Mouse (Mus musculus) forebrain, embryonic 16.5 days (tissue): Measurements from ENCODE around the gene Mboat1. TPM values are rescaled to one million over a fixed set of nuclear protein-coding genes. Genes with fewer than 3 reads are reported as not detected.

ENCODE experiments used
- ATAC-seq: fragments of 200-750 bp; cut with Nextera tagmentation; 2 replicates; pipeline ENCODE4 v1.8.0; 2017; ENCODE audit warnings: mild to moderate bottlenecking, moderate library complexity
- H3K27ac ChIP-seq: fragments of 300-500 bp; sonication (generic); 2 replicates; pipeline ENCODE4 v1.5.1; 2014; ENCODE audit warnings: low read length, control low read depth
- H3K27me3 ChIP-seq: fragments of 300-500 bp; sonication (generic); replicated peaks from 2 replicates; pipeline ENCODE4 v1.6.1; 2014; ENCODE audit warnings: low read length; ENCODE audit not compliant: control insufficient read depth, insufficient read depth
- H3K36me3 ChIP-seq: fragments of 300-500 bp; sonication (generic); 2 replicates; pipeline ENCODE4 v1.6.1; 2014; ENCODE audit not compliant: control insufficient read depth, insufficient read depth
- H3K4me1 ChIP-seq: fragments of 300-500 bp; sonication (generic); replicated peaks from 2 replicates; pipeline ENCODE4 v1.6.1; 2014; ENCODE audit warnings: low read length; ENCODE audit not compliant: control insufficient read depth, insufficient read depth
- H3K4me2 ChIP-seq: fragments of 300-500 bp; sonication (generic); 2 replicates; pipeline ENCODE4 v1.6.1; 2014; ENCODE audit warnings: mild to moderate bottlenecking, low read length, control low read depth
- H3K4me3 ChIP-seq: fragments of 300-500 bp; sonication (generic); replicated peaks from 2 replicates; pipeline ENCODE4 v1.5.1; 2014; ENCODE audit warnings: mild to moderate bottlenecking, low read length, control low read depth
- H3K9ac ChIP-seq: fragments of 300-500 bp; sonication (generic); replicated peaks from 2 replicates; pipeline ENCODE4 v1.6.1; 2014; ENCODE audit warnings: low read depth, low read length, control low read depth
- H3K9me3 ChIP-seq: fragments of 300-500 bp; sonication (generic); 2 replicates; pipeline ENCODE4 v1.6.1; 2016; ENCODE audit warnings: low read length; ENCODE audit not compliant: control insufficient read depth
- WGBS: fragments of 180-500 bp; shearing (Covaris S2); extraction: QIAGEN DNeasy Blood & Tissue Kit; methylation state at CpG from one replicate; pipeline ENCODE4 v1.1.7; 2014; 5-methylcytosine and 5-hydroxymethylcytosine counted together
- polyA plus RNA-seq: library from polyadenylated mRNA; unstranded; fragments of >200 nt; fragmentation: Nextera tagmentation; extraction: Ambion mirVana; gene quantifications from 2 replicates; pipeline ENCODE4 v1.2.1, GENCODE M21; 2015

Gene Mboat1
- polyA plus RNA-seq, 1 experiment from 2014 or later: 2.3 TPM

GRCm38 (mm10) chr13:30140646-30141045 lies 4.4 kb downstream of the Mboat1 start:
- H3K4me1 ChIP-seq: peaks cover 2% of the 10 kb centered on the region; the same call in 1 of the 2 replicates
- WGBS: 90% methylated on average over 12 of the region's 12 CpGs
- no peak overlapping the region for H3K9ac ChIP-seq

GRCm38 (mm10) chr13:30141996-30142395 lies 5.7 kb downstream of the Mboat1 start:
- H3K36me3 ChIP-seq: no peaks in the 10 kb centered on the region
- no peaks in the 10 kb centered on the region for H3K27me3 ChIP-seq
- H3K27ac ChIP-seq: no peak overlapping the region
- H3K4me3 ChIP-seq: no peak overlapping the region
- H3K9ac ChIP-seq: no peak overlapping the region
- H3K9me3 ChIP-seq: no peaks in the 10 kb centered on the region
- H3K4me1 ChIP-seq: no peaks in the 10 kb centered on the region; the same call in 1 of the 2 replicates
- H3K4me2 ChIP-seq: no peak overlapping the region
- ATAC-seq: no peak
- WGBS: 94% methylated on average over 5 of the region's 5 CpGs

More at GRCm38 (mm10) chr13:30140646-30141045, 4.4 kb downstream of the Mboat1 start:
- Histone ChIP-seq H3K27me3 (no peaks in the 10 kb centered on the region), H3K4me2 (no peak overlapping the region), H3K36me3 (no peaks in the 10 kb centered on the region), H3K27ac (no peak overlapping the region), H3K9me3 (no peaks in the 10 kb centered on the region), H3K4me3 (no peak overlapping the region)
- no peak for ATAC-seq

- H3K9me3 ChIP-seq: no peaks in the 10 kb centered on the region
- H3K27me3 ChIP-seq: no peaks in the 10 kb centered on the region
- H3K4me2 ChIP-seq: no peak overlapping the region
- no peaks in the 10 kb centered on the region for H3K4me1 ChIP-seq
- H3K27ac ChIP-seq: no peak overlapping the region
- no peak overlapping the region for H3K9ac ChIP-seq
- no peak for ATAC-seq
- WGBS: 94% methylated on average over 6 of the region's 6 CpGs
- H3K36me3 ChIP-seq: no peaks in the 10 kb centered on the region
- H3K4me3 ChIP-seq: no peak overlapping the region
Observed at GRCm38 (mm10) chr13:30146468-30146867, 10.2 kb downstream of the Mboat1 start.

GRCm38 (mm10) chr13:30154264-30154663 lies 18.0 kb downstream of the Mboat1 start:
- H3K27me3 ChIP-seq: no peaks in the 10 kb centered on the region
- no peak overlapping the region for H3K9ac ChIP-seq
- no peaks in the 10 kb centered on the region for H3K36me3 ChIP-seq
- ATAC-seq: no peak
- H3K4me1 ChIP-seq: no peaks in the 10 kb centered on the region
- 87% methylated on average over 4 of the region's 4 CpGs for WGBS
- no peaks in the 10 kb centered on the region for H3K9me3 ChIP-seq
- H3K4me3 ChIP-seq: no peak overlapping the region
- H3K4me2 ChIP-seq: no peak overlapping the region
- H3K27ac ChIP-seq: no peak overlapping the region

DNA sequence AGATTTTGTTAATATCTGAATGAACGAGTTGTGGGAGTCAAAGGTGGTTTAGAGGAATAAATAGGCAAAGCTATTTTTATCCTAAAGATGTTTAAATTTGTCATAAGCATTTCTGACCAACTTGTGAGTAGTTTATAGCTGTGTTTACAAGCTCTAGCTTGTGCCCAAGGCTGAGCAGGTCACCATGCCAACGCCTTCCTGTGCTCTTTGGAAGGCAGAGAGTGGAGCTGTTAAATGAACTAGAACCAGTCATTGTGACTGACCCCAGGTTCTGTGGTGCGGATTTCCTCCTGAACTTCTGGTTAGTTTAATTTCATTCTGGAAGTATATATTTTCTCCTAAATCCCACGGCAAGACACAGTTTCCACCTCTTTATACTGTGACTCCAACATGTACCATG lies 23.3 kb downstream of the Mboat1 start:
- Histone ChIP-seq H3K9ac (no peak overlapping the region), H3K36me3 (no peaks in the 10 kb centered on the region), H3K4me1 (no peaks in the 10 kb centered on the region), H3K9me3 (no peaks in the 10 kb centered on the region), H3K4me3 (no peak overlapping the region), H3K27me3 (no peaks in the 10 kb centered on the region), H3K4me2 (no peak overlapping the region), H3K27ac (no peak overlapping the region)
- ATAC-seq: no peak
- 88% methylated on average over 4 of the region's 4 CpGs for WGBS

DNA sequence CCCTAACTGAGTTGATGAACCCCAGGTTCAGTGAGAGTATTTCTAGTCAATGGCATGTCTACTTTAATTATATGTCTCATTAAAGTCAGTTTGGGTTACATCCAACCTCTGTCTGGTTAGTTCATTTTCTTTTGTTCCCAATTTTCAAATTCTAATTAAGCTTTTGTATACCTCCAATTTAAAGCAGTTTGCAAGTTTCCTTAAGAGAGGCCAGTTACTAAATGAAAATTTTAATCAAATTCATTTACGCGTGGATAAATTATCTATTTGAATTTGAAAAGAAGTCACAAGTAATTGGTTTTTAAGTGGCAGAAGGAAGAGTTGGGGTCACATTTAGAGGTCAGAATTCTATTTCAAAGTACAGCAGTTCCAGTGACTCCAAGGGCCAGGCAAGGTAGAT lies 27.2 kb downstream of the Mboat1 start:
- no peaks in the 10 kb centered on the region for H3K36me3 ChIP-seq
- WGBS: 76% methylated on average over 2 of the region's 2 CpGs
- H3K9ac ChIP-seq: no peak overlapping the region
- no peak overlapping the region for H3K4me3 ChIP-seq
- H3K27me3 ChIP-seq: no peaks in the 10 kb centered on the region
- H3K9me3 ChIP-seq: no peaks in the 10 kb centered on the region
- no peaks in the 10 kb centered on the region for H3K4me1 ChIP-seq
- ATAC-seq: no peak
- no peak overlapping the region for H3K4me2 ChIP-seq
- H3K27ac ChIP-seq: no peak overlapping the region

DNA sequence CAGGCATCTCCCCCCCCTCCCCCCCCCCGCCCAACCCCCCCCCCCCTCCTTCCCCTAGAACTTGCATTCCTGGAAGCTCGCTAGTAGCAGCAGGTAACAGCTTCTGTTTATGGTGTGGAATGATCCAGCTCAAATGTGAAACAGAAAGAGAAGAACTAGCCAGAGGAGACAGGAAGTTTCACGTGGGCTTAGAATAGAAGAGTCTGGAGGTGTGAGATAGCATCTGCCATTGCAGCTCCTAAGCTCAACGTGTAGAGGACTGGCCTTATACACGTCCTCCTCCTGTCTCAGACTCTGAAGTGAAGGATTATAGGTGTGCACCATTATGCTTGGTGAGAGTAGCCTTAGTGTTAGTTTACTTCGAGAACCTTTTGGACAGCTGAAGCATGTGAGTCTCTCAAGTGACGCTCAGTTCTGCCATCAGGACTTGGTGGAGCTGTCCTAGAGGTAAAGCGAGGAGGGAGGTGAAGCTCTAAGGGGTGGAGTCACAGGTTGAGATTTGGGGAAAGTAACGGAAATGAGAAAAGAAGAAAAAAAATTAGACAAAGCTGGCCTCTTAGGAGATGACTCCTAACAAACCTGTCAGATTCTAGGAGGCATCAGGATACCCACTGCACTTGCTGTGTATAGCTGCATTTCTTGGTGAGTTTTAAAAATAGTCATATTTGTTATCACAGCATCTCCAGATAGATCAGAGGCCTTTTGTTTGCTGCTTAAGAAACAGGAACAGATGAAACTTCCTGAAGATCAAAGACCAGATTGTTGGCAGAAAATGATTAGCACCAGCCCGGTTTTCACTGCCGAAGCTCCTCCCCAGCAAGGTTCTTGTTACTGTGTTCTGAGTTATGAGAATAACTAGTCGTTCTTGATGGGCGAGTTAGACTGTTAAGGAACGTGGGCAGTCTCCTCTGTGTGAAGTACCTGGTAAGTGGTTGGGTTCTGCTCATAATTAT lies 30.1 kb downstream of the Mboat1 start:
- Histone ChIP-seq H3K9ac (no peak overlapping the region), H3K27ac (no peak overlapping the region), H3K4me1 (no peaks in the 10 kb centered on the region), H3K4me2 (no peak overlapping the region), H3K4me3 (no peak overlapping the region), H3K36me3 (no peaks in the 10 kb centered on the region), H3K27me3 (no peaks in the 10 kb centered on the region), H3K9me3 (no peaks in the 10 kb centered on the region)
- 80% methylated on average over 12 of the region's 14 CpGs for WGBS
- no peak for ATAC-seq

- H3K4me1 ChIP-seq: no peaks in the 10 kb centered on the region
- no peak overlapping the region for H3K4me3 ChIP-seq
- ATAC-seq: no peak
- H3K27ac ChIP-seq: no peak overlapping the region
- H3K9ac ChIP-seq: no peak overlapping the region
- H3K9me3 ChIP-seq: no peaks in the 10 kb centered on the region
- WGBS: 81% methylated on average over 4 of the region's 4 CpGs
- no peak overlapping the region for H3K4me2 ChIP-seq
- no peaks in the 10 kb centered on the region for H3K36me3 ChIP-seq
- H3K27me3 ChIP-seq: no peaks in the 10 kb centered on the region
Observed at GRCm38 (mm10) chr13:30167499-30167898, 31.2 kb downstream of the Mboat1 start.

DNA sequence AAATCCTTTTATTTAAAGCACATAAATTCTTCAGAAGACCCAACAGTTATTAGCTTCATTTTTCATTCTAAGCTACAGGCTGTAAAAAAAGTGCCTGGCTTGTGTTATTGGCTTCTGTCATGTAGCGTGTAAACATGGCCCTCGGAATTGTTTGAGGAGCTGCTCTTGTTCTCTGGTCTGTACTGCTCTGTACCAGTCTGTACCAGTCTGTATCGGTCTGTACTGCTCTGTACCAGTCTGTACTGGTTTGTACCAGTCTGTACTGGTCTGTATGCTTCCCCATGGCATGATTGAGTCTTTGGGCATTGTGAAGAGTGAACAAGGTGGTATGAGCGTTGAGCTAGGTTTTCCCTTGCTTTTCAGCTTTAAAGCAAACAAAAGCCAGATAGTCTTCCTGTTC lies 32.5 kb downstream of the Mboat1 start:
- H3K4me2 ChIP-seq: no peak overlapping the region
- no peak overlapping the region for H3K27ac ChIP-seq
- no peaks in the 10 kb centered on the region for H3K4me1 ChIP-seq
- ATAC-seq: no peak
- H3K36me3 ChIP-seq: no peaks in the 10 kb centered on the region
- no peaks in the 10 kb centered on the region for H3K27me3 ChIP-seq
- 74% methylated on average over 4 of the region's 4 CpGs for WGBS
- no peak overlapping the region for H3K4me3 ChIP-seq
- no peaks in the 10 kb centered on the region for H3K9me3 ChIP-seq
- no peak overlapping the region for H3K9ac ChIP-seq
